Mouse (Mus musculus): Measurements from ENCODE around the gene Naaladl2.
A peak's percentile ranks its signal among the peaks of the same experiment; 100 is the strongest.

The Naaladl2 gene

GRCm38 (mm10) chr3:23972747-23973667 lies 1171.1 kb downstream of the Naaladl2 start:
- peak; percentile 36 for DNase-seq (ENCODE audit: low read depth, low spot score)

DNA sequence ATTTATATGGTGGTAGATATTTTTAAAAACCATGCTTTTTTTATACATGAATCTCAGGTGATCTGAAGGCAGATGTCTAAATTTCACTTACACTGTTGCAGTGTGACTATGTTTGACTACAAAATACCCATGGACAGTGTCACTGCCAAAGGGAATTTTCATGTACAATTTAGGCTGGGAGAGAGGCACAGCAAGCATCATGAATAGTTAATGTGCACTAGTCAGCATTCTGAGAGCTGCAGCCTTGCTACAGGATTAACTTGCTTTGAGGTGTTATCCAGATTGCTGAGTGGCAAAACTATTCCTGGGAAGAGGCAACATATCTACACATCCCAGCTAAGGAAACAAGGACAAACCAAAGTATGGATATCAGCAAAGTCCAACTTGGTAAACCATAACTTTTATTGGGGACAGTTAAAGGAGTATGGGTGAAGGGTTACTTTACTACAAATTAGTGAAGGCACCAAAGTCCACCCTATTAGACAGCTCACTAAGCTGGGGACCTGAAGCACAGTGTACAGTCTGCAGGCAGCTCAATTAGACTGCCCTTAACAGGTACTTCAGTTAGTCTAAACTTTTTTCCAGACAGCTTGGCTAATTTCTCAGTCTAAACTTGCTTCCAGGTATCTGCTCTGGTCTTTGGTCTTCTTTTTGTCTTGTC lies 1181.0 kb downstream of the Naaladl2 start:
- DNase-seq (ENCODE audit: low read depth, low spot score) = peak; percentile 20

DNA sequence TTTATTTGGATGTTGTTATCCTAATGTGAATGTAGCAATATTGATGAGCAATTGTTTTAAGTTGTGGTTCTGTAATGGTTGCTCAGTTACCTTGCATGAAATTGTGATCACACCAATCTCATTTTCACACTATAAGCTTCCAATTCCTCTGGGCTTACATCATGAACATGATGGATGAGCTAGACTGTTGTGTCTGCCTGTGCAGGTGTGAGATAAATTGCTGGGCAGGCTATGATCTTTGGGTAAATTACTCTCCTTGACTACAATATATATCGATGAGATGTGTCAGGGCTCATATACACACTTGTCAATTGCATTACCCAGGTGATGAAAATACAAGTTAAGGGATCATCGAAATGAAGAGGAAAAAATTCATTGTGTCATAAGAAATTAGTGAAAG lies 1197.9 kb downstream of the Naaladl2 start:
- DNase-seq (ENCODE audit: low read depth, low spot score) = no peak

GRCm38 (mm10) chr3:23937299-23937698 lies 1206.8 kb downstream of the Naaladl2 start:
- DNase-seq (ENCODE audit: low read depth, low spot score) = peak; percentile 8

GRCm38 (mm10) chr3:23928097-23928496 lies 1216.0 kb downstream of the Naaladl2 start:
- no peak for DNase-seq (ENCODE audit: low read depth, low spot score)

GRCm38 (mm10) chr3:23907682-23908081 lies 1236.4 kb downstream of the Naaladl2 start:
- no peak for DNase-seq (ENCODE audit: low read depth, low spot score)

GRCm38 (mm10) chr3:23865688-23866087 lies 1278.4 kb downstream of the Naaladl2 start:
- no peak for DNase-seq (ENCODE audit: low read depth, low spot score)

GRCm38 (mm10) chr3:23857275-23857674 lies 1286.8 kb downstream of the Naaladl2 start:
- no peak for DNase-seq (ENCODE audit: low read depth, low spot score)

GRCm38 (mm10) chr3:23817585-23817984 lies 1326.5 kb downstream of the Naaladl2 start:
- no peak for DNase-seq (ENCODE audit: low read depth, low spot score)

GRCm38 (mm10) chr3:23758746-23759145 lies 1385.3 kb downstream of the Naaladl2 start:
- DNase-seq (ENCODE audit: low read depth, low spot score) = no peak

Data from brain, adult 2 months (tissue).